Mouse (Mus musculus): ENCODE measurements at regions not wholly inside any gene's neighbourhood (a gene's known extent, or its start where the extent isn't known, plus 50 kb on each side); places are given as distances from the start of the nearest gene placed in this dataset.

- no peak overlapping the region for H3K27ac ChIP-seq (ENCODE audit: control insufficient read depth, low read depth, low read length)
- no peaks in the 10 kb centered on the region for H3K79me2 ChIP-seq (ENCODE audit: control insufficient read depth, insufficient read depth, low read length, poor library complexity)
- TF ChIP-seq CHD1 (IDR thresholded peaks at IDR 0.05; ENCODE audit: low read depth, low read length), result no peak
Observed at GRCm38 (mm10) chr10:26570468-26570867, 182.8 kb upstream of the Arhgap18 start.

GRCm38 (mm10) chr10:26571377-26571776 is 181.8 kb upstream of the Arhgap18 start:
- Histone ChIP-seq H3K4me3 (ENCODE audit: control insufficient read depth in 1 of 2, insufficient read depth in 1 of 2, low read depth in 2 of 2, low read length in 2 of 2) (no peak overlapping the region), H3K27me3 (ENCODE audit: control insufficient read depth in 1 of 2, insufficient read depth in 2 of 2, low read length in 2 of 2) (no peaks in the 10 kb centered on the region), H3K4me1 (ENCODE audit: control insufficient read depth in 1 of 2, insufficient read depth in 2 of 2, low read length in 2 of 2) (peaks cover 5 to 6% of the 10 kb centered on the region in 2 experiments), H3K9me3 (replicated peaks; ENCODE audit: insufficient read depth, low read length) (no peaks in the 10 kb centered on the region), H3K36me3 (ENCODE audit: control insufficient read depth in 1 of 2, insufficient read depth in 2 of 2, low read length in 2 of 2) (peaks cover 0 to 8% of the 10 kb centered on the region in 2 experiments; a peak in 2 of 4 replicates), H3K79me2 (ENCODE audit: control insufficient read depth, insufficient read depth, low read length, poor library complexity) (no peaks in the 10 kb centered on the region), H3K27ac (ENCODE audit: control insufficient read depth, low read depth, low read length) (no peak overlapping the region), H3K9ac (ENCODE audit: control insufficient read depth, low read depth, low read length, poor library complexity, severe bottlenecking) (no peak overlapping the region)
- TF ChIP-seq SIN3A (IDR thresholded peaks at IDR 0.05; ENCODE audit: low read length) (no peak), ZNF384 (IDR thresholded peaks at IDR 0.05; ENCODE audit: low read depth, low read length) (peak; percentile 60)
- DNase-seq (ENCODE audit: low read depth, low spot score), result no peak

More at GRCm38 (mm10) chr10:26570468-26570867, 182.8 kb upstream of the Arhgap18 start:
- H3K4me3 ChIP-seq (ENCODE audit: control insufficient read depth in 1 of 2, insufficient read depth in 1 of 2, low read depth in 2 of 2, low read length in 2 of 2), result no peak overlapping the region
- H3K4me1 ChIP-seq (ENCODE audit: control insufficient read depth in 1 of 2, insufficient read depth in 2 of 2, low read length in 2 of 2), result peaks cover 0 to 4% of the 10 kb centered on the region in 2 experiments; a peak in 2 of 4 replicates
- no peak overlapping the region for H3K9ac ChIP-seq (ENCODE audit: control insufficient read depth, low read depth, low read length, poor library complexity, severe bottlenecking)
- DNase-seq (ENCODE audit: low read depth, low spot score), result peak; percentile 30
- peaks cover 0 to 1% of the 10 kb centered on the region in 2 experiments; a peak in 1 of 4 replicates for H3K36me3 ChIP-seq (ENCODE audit: control insufficient read depth in 1 of 2, insufficient read depth in 2 of 2, low read length in 2 of 2)
- H3K9me3 ChIP-seq (replicated peaks; ENCODE audit: insufficient read depth, low read length), result no peaks in the 10 kb centered on the region
- H3K27me3 ChIP-seq (ENCODE audit: control insufficient read depth in 1 of 2, insufficient read depth in 2 of 2, low read length in 2 of 2), result no peaks in the 10 kb centered on the region

GRCm38 (mm10) chr10:26576153-26576552 is 177.1 kb upstream of the Arhgap18 start:
- Histone ChIP-seq H3K9ac (ENCODE audit: control insufficient read depth, low read depth, low read length, poor library complexity, severe bottlenecking) (peak overlapping the region; percentile 14; the same call in 1 of the 2 replicates), H3K79me2 (ENCODE audit: control insufficient read depth, insufficient read depth, low read length, poor library complexity) (no peaks in the 10 kb centered on the region), H3K4me1 (ENCODE audit: control insufficient read depth in 1 of 2, insufficient read depth in 2 of 2, low read length in 2 of 2) (peaks cover 6 to 14% of the 10 kb centered on the region in 2 experiments), H3K36me3 (ENCODE audit: control insufficient read depth in 1 of 2, insufficient read depth in 2 of 2, low read length in 2 of 2) (peaks cover 0 to 18% of the 10 kb centered on the region in 2 experiments; a peak in 2 of 4 replicates), H3K27me3 (ENCODE audit: control insufficient read depth in 1 of 2, insufficient read depth in 2 of 2, low read length in 2 of 2) (no peaks in the 10 kb centered on the region), H3K4me3 (ENCODE audit: control insufficient read depth in 1 of 2, insufficient read depth in 1 of 2, low read depth in 2 of 2, low read length in 2 of 2) (peak overlapping the region; percentile 12 to 55; a peak in 3 of 4 replicates), H3K9me3 (replicated peaks; ENCODE audit: insufficient read depth, low read length) (no peaks in the 10 kb centered on the region), H3K27ac (ENCODE audit: control insufficient read depth, low read depth, low read length) (no peak overlapping the region; the same call in 1 of the 2 replicates)
- peak; percentile 75 for DNase-seq (ENCODE audit: low read depth, low spot score)
- TF ChIP-seq ZNF384 (IDR thresholded peaks at IDR 0.05; ENCODE audit: low read depth, low read length) (no peak), BHLHE40 (IDR thresholded peaks at IDR 0.05; ENCODE audit: borderline replicate concordance, low read depth, low read length) (no peak), NRF1 (IDR thresholded peaks at IDR 0.05; ENCODE audit: insufficient read depth, low read depth, low read length, poor library complexity, severe bottlenecking) (no peak), RCOR1 (IDR thresholded peaks at IDR 0.05; ENCODE audit: low read depth, low read length) (peak; percentile 75), SIN3A (IDR thresholded peaks at IDR 0.05; ENCODE audit: low read length) (no peak), GABPA (IDR thresholded peaks at IDR 0.05; ENCODE audit: low read depth, low read length) (no peak), EP300 (IDR thresholded peaks at IDR 0.05; ENCODE audit: low read depth in 1 of 2, low read length in 2 of 2) (peak; percentile 80 to 85), ELF1 (IDR thresholded peaks at IDR 0.05; ENCODE audit: low read depth, low read length) (no peak), MYC (IDR thresholded peaks at IDR 0.05; ENCODE audit: low read depth, low read length) (no peak), CHD2 (IDR thresholded peaks at IDR 0.05; ENCODE audit: low read length) (no peak), POLR2AphosphoS5 (IDR thresholded peaks at IDR 0.05; ENCODE audit: borderline replicate concordance, low read depth, low read length) (no peak), CTCF (IDR thresholded peaks at IDR 0.05 in 2 of 3, conservative IDR thresholded peaks at IDR 0.05 in 1 of 3; ENCODE audit: control insufficient read depth in 1 of 3, insufficient read depth in 1 of 3, low read depth in 2 of 3, low read length in 3 of 3, poor library complexity in 1 of 3, severe bottlenecking in 1 of 3) (no peak), MAX (IDR thresholded peaks at IDR 0.05; ENCODE audit: low read length) (no peak), GATA1 (IDR thresholded peaks at IDR 0.05; ENCODE audit: low read depth, low read length) (peak; percentile 32; the same call in 1 of the 2 replicates), HCFC1 (IDR thresholded peaks at IDR 0.05; ENCODE audit: low read depth, low read length) (no peak), MEF2A (IDR thresholded peaks at IDR 0.05; ENCODE audit: extremely low read depth, insufficient replicate concordance, low read depth, low read length, poor library complexity, severe bottlenecking) (no peak), TAL1 (IDR thresholded peaks at IDR 0.05; ENCODE audit: low read length) (peak; percentile 68), TBP (IDR thresholded peaks at IDR 0.05; ENCODE audit: low read depth, low read length) (no peak), E2F4 (IDR thresholded peaks at IDR 0.05; ENCODE audit: borderline replicate concordance, low read depth, low read length) (no peak), KAT2A (conservative IDR thresholded peaks at IDR 0.05; ENCODE audit: low read depth, low read length) (no peak), MYB (IDR thresholded peaks at IDR 0.05; ENCODE audit: low read depth, low read length) (0 out of 2 replicates have a peak, but pooled peaks have one; percentile 24), TCF12 (IDR thresholded peaks at IDR 0.05; ENCODE audit: low read depth, low read length) (peak; percentile 64), MAFK (IDR thresholded peaks at IDR 0.05; ENCODE audit: borderline replicate concordance, low read depth, low read length) (no peak), MAZ (IDR thresholded peaks at IDR 0.05; ENCODE audit: low read depth, low read length) (no peak)

Measured in MEL (cell line).